Mouse (Mus musculus) ES-E14 (cell line): ENCODE results near the gene Hist1h2br. TPM values are rescaled to one million over a fixed set of nuclear protein-coding genes. Genes with fewer than 3 reads are reported as not detected.
"Not testable (repeated sequence)": the region's sequence is repeated elsewhere in the genome, so short reads cannot be mapped to it uniquely, and the experiment has no call there.

Experiments
- DNase-seq: peaks from one replicate; pipeline ENCODE4 v3.0.0-alpha.2; 2013; ENCODE audit warnings: low read depth, low spot score
- H3K27ac ChIP-seq: 2 replicates; pipeline ENCODE4 v1.5.1; 2012; ENCODE audit warnings: low read depth, mild to moderate bottlenecking, low read length, moderate library complexity, mixed read lengths; ENCODE audit not compliant: poor library complexity, insufficient read depth, severe bottlenecking
- H3K36me3 ChIP-seq: 2 replicates; pipeline ENCODE4 v1.6.1; 2012; ENCODE audit warnings: mild to moderate bottlenecking, low read length, moderate library complexity, mixed read lengths; ENCODE audit not compliant: control insufficient read depth, poor library complexity, insufficient read depth, severe bottlenecking
- H3K4me1 ChIP-seq, 2 experiments: fragments of 150-350 bp in 1 of 2; sonication (generic) in 1 of 2; 2 replicates each; pipeline ENCODE4 v1.6.1; 2012; ENCODE audit warnings: low read length in 2 of 2, mild to moderate bottlenecking in 1 of 2, mixed read lengths in 1 of 2; ENCODE audit not compliant: control insufficient read depth in 2 of 2, insufficient read depth in 2 of 2, poor library complexity in 1 of 2
- H3K4me3 ChIP-seq, 2 experiments: fragments of 150-350 bp in 1 of 2; sonication (generic) in 1 of 2; 2 replicates each; pipeline ENCODE4 v1.5.1; 2012; ENCODE audit warnings: low read length in 2 of 2, low read depth in 1 of 2, mild to moderate bottlenecking in 1 of 2, mixed read lengths in 1 of 2; ENCODE audit not compliant: insufficient read depth in 1 of 2, poor library complexity in 1 of 2, severe bottlenecking in 1 of 2
- H3K9ac ChIP-seq: 2 replicates; pipeline ENCODE4 v1.6.1; 2012; ENCODE audit warnings: low read depth, mild to moderate bottlenecking, low read length, mixed read lengths; ENCODE audit not compliant: poor library complexity, insufficient read depth, severe bottlenecking
- H3K9me3 ChIP-seq: fragments of 150-350 bp; sonication (generic); 2 replicates; pipeline ENCODE4 v1.6.1; 2012; ENCODE audit warnings: low read depth, mild to moderate bottlenecking, low read length; ENCODE audit not compliant: control insufficient read depth, insufficient read depth
- CHD2 ChIP-seq: IDR thresholded peaks from 2 replicates; pipeline ENCODE4 v1.6.1; 2014; ENCODE audit warnings: mild to moderate bottlenecking, low read depth, low read length, inconsistent platforms
- HCFC1 ChIP-seq: IDR thresholded peaks from 2 replicates; pipeline ENCODE4 v1.6.1; 2012; ENCODE audit warnings: low read length, inconsistent platforms, borderline replicate concordance; ENCODE audit not compliant: insufficient read depth
- MAFK ChIP-seq: IDR thresholded peaks from 2 replicates; pipeline ENCODE4 v1.6.1; 2014; ENCODE audit warnings: mild to moderate bottlenecking, low read depth, low read length, inconsistent platforms; ENCODE audit not compliant: insufficient read depth
- ZC3H11A ChIP-seq: IDR thresholded peaks from 2 replicates; pipeline ENCODE4 v1.6.1; 2012; ENCODE audit warnings: low read depth, mild to moderate bottlenecking, inconsistent platforms, low read length, borderline replicate concordance
- ZNF384 ChIP-seq: IDR thresholded peaks from 2 replicates; pipeline ENCODE4 v1.6.1; 2012; ENCODE audit warnings: low read depth, low read length, inconsistent platforms
- in situ Hi-C, 2 experiments: fragments of 600-800 bp; cut with MboI; formaldehyde crosslinking; loops; one replicate each; pipeline ENCODE4 v1.15.1; 2025; ENCODE audit warnings: low sequenced_read_pairs in 2 of 2, inconsistent platforms in 1 of 2; ENCODE audit not compliant: unreplicated experiment in 2 of 2
- total RNA-seq: library from RNA; depleted of rRNA; stranded (reverse); fragments of 300-350 nt; gene quantifications from 2 replicates; pipeline ENCODE4 v1.2.3, GENCODE M21; 2012

Gene Hist1h2br
- total RNA-seq, 1 experiment: 2,111 TPM

GRCm38 (mm10) chr13:21787760-21788593 is 45.6 kb upstream of the Hist1h2br start:
- Histone ChIP-seq H3K9me3 (no peaks in the 10 kb centered on the region), H3K9ac (peak overlapping the region; percentile 63), H3K36me3 (no peaks in the 10 kb centered on the region), H3K4me3 (peak overlapping the region; percentile 48 to 55; a peak in 3 of 4 replicates), H3K4me1 (peaks cover 7% of the 10 kb centered on the region in 2 experiments; a peak in 3 of 4 replicates), H3K27ac (peak overlapping the region; percentile 76; the same call in 1 of the 2 replicates)
- in situ Hi-C loops: no loop called here
- TF ChIP-seq ZNF384 (no peak), MAFK (no peak), HCFC1 (no peak; the same call in 1 of the 2 replicates), ZC3H11A (no peak), CHD2 (peak; percentile 60)
- no peak for DNase-seq

DNA sequence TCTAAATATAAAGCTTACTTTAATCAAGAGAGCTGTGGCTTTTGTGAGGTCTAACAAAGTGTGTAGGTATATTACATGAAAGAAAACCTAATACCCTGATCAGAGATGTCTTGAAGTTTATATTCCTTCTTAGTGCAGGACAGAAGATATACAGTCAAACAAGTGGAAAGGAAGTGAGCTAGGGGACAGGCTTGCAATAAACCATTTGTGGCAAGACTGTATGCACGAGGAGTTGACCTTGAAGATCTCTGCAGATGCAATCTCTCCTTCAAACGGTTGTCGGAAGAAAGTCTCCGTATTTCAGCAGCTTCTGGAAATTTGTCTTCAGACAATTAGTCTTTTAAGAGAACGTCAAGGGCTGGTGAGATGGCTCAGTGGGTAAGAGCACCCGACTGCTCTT is 43.6 kb upstream of the Hist1h2br start:
- TF ChIP-seq ZNF384 (no peak), MAFK (no peak), ZC3H11A (no peak), CHD2 (no peak), HCFC1 (no peak)
- no peak for DNase-seq
- no peaks in the 10 kb centered on the region for H3K36me3 ChIP-seq
- H3K4me1 ChIP-seq: peaks cover 7% of the 10 kb centered on the region in 2 experiments; a peak in 3 of 4 replicates
- H3K4me3 ChIP-seq: no peak overlapping the region
- no peak overlapping the region for H3K9ac ChIP-seq
- in situ Hi-C loops: no loop called here
- no peaks in the 10 kb centered on the region for H3K9me3 ChIP-seq
- H3K27ac ChIP-seq: no peak overlapping the region; the same call in 1 of the 2 replicates

GRCm38 (mm10) chr13:21790601-21791283 is 42.8 kb upstream of the Hist1h2br start:
- no peak for TF ChIP-seq MAFK
- no peak for TF ChIP-seq CHD2
- no peak for TF ChIP-seq ZC3H11A
- TF ChIP-seq HCFC1: no peak
- TF ChIP-seq ZNF384: no peak
- no peaks in the 10 kb centered on the region for H3K9me3 ChIP-seq
- peaks cover 7% of the 10 kb centered on the region in 2 experiments; a peak in 3 of 4 replicates for H3K4me1 ChIP-seq
- peak overlapping the region; percentile 8 to 19; a peak in 2 of 4 replicates for H3K4me3 ChIP-seq
- H3K27ac ChIP-seq: peak overlapping the region; percentile 64; the same call in 1 of the 2 replicates
- peak; percentile 59 for DNase-seq
- H3K9ac ChIP-seq: peak overlapping the region; percentile 20; the same call in 1 of the 2 replicates
- in situ Hi-C loops: no loop called here
- no peaks in the 10 kb centered on the region for H3K36me3 ChIP-seq

DNA sequence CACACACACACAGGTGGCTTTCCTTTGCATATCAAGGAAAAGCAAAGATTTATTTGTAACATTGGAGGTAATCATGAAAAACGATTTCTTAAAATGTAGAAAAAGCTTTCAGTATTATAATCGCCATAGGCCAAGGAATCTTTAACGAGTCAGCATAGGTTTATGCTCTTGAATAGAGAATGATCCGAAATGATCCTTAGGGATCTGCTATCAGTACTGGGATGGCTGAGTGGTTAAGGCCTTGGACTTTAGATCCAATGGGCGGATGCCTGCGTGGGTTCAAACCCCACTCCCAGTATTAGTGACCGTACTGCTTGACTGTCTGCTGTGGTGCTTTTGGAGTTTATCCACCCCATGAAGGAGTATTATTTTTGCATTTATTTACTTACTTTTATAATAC is 38.0 kb upstream of the Hist1h2br start:
- in situ Hi-C loops: no loop called here
- no peak overlapping the region for H3K9ac ChIP-seq
- TF ChIP-seq ZNF384 (no peak), MAFK (0 out of 2 replicates have a peak, but pooled peaks have one; percentile 17), CHD2 (no peak), ZC3H11A (no peak), HCFC1 (no peak)
- no peaks in the 10 kb centered on the region for H3K9me3 ChIP-seq
- peaks cover 5% of the 10 kb centered on the region in 2 experiments; a peak in 2 of 4 replicates for H3K4me1 ChIP-seq
- no peak overlapping the region for H3K4me3 ChIP-seq
- DNase-seq: no peak
- no peak overlapping the region for H3K27ac ChIP-seq
- no peaks in the 10 kb centered on the region for H3K36me3 ChIP-seq

DNA sequence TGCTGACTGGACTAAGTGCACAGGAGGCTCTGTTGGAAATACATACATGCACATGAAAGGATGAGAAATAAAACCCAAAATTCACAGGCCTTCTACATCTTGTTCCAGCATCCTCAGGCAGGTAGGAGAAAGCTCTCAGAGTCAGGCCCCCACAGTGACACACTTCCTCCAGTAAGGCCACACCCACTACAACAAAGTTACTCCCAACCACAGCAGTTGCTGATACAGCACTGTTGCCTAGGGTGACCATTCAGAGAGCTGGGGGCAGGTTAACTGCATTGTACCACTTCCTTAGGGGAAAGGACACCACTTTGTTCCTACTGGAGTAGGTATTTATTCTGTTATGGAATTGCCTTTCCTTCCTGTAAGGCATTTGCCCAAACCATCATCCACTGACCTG is 36.4 kb upstream of the Hist1h2br start:
- in situ Hi-C loops, H3K4me1 ChIP-seq, DNase-seq, H3K36me3 ChIP-seq, H3K9ac ChIP-seq, H3K27ac ChIP-seq, H3K4me3 ChIP-seq, H3K9me3 ChIP-seq: not testable (repeated sequence)

DNA sequence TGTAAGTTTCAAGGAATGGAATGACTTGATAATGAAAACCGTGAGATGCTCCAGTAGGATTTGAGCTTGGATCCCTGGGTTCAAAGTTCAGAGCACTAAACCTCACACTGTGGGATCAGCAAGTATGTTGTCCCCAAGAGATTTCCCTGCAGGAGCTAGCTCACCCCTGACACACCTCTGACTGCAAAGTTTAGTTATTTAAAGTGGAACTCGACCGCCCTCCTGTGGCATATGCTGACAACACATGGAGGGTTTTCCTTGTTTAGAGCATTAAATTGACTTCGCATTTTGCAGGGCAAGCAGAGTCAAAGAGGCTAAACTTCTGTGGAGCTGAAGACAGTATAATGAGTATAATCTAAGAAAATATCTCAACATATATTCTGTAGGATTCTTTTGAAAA is 30.5 kb upstream of the Hist1h2br start:
- in situ Hi-C loops, H3K4me3 ChIP-seq, H3K36me3 ChIP-seq, H3K27ac ChIP-seq, H3K4me1 ChIP-seq, DNase-seq, H3K9ac ChIP-seq, H3K9me3 ChIP-seq: not testable (repeated sequence)
